Mouse (Mus musculus) intestine, embryonic 14.5 days (tissue): ENCODE measurements around the gene Taar8c. TPM values are rescaled to one million over a fixed set of nuclear protein-coding genes. Genes with fewer than 3 reads are reported as not detected.
"Not testable (repeated sequence)": the region's sequence is repeated elsewhere in the genome, so short reads cannot be mapped to it uniquely, and the experiment has no call there.

Experiments used
- ATAC-seq: fragments of 200-750 bp; cut with Nextera tagmentation; replicated peaks from 2 replicates; pipeline ENCODE4 v1.8.0; 2017; ENCODE audit warnings: low read depth, moderate number of reproducible peaks, moderate TSS enrichment, moderate library complexity; ENCODE audit not compliant: low FRiP score, low TSS enrichment
- DNase-seq: peaks from one replicate; pipeline ENCODE4 v3.0.0-alpha.2; 2018; ENCODE audit warnings: low spot score
- H3K27ac ChIP-seq: fragments of 300-500 bp; sonication (generic); 2 replicates; pipeline ENCODE4 v1.5.1; 2014; ENCODE audit warnings: low read depth, mild to moderate bottlenecking, control low read depth
- H3K27me3 ChIP-seq: fragments of 300-500 bp; sonication (generic); replicated peaks from 2 replicates; pipeline ENCODE4 v1.6.1; 2014; ENCODE audit warnings: low read length, control low read depth; ENCODE audit not compliant: control insufficient read depth, insufficient read depth
- H3K36me3 ChIP-seq: fragments of 300-500 bp; sonication (generic); 2 replicates; pipeline ENCODE4 v1.6.1; 2014; ENCODE audit warnings: low read length, control low read depth; ENCODE audit not compliant: control insufficient read depth, insufficient read depth
- H3K4me1 ChIP-seq: fragments of 300-500 bp; sonication (generic); replicated peaks from 2 replicates; pipeline ENCODE4 v1.6.1; 2014; ENCODE audit warnings: low read length, control low read depth, mixed read lengths; ENCODE audit not compliant: control insufficient read depth, insufficient read depth
- H3K4me2 ChIP-seq: fragments of 300-500 bp; sonication (generic); 2 replicates; pipeline ENCODE4 v1.6.1; 2014; ENCODE audit warnings: low read length
- H3K4me3 ChIP-seq: fragments of 300-500 bp; sonication (generic); 2 replicates; pipeline ENCODE4 v1.5.1; 2014; ENCODE audit warnings: low read depth, low read length, control low read depth, mixed read lengths
- H3K9ac ChIP-seq: fragments of 300-500 bp; sonication (generic); 2 replicates; pipeline ENCODE4 v1.6.1; 2014; ENCODE audit warnings: mild to moderate bottlenecking, low read length
- H3K9me3 ChIP-seq: fragments of 300-500 bp; sonication (generic); 2 replicates; pipeline ENCODE4 v1.6.1; 2016; ENCODE audit warnings: low read length, control low read depth; ENCODE audit not compliant: control insufficient read depth
- WGBS: fragments of 180-500 bp; shearing (Covaris S2); extraction: QIAGEN DNeasy Blood & Tissue Kit; methylation state at CpG from one replicate; pipeline ENCODE4 v1.1.7; 2014; 5-methylcytosine and 5-hydroxymethylcytosine counted together
- polyA plus RNA-seq: library from polyadenylated mRNA; unstranded; fragments of >200 nt; fragmentation: Nextera tagmentation; extraction: Ambion mirVana; gene quantifications from 2 replicates; pipeline ENCODE4 v1.2.1, GENCODE M21; 2014

Taar8c gene
- polyA plus RNA-seq, 1 experiment from 2014 or later, result not detected

GRCm38 (mm10) chr10:24131451-24132262, 29.9 kb upstream of the Taar8c start:
- no peaks in the 10 kb centered on the region for H3K27me3 ChIP-seq
- WGBS, result 25% methylated on average over 9 of the region's 9 CpGs
- ATAC-seq (peak; percentile 71), DNase-seq (no peak)
- peak overlapping the region; percentile 82; the same call in 1 of the 2 replicates for H3K27ac ChIP-seq
- H3K4me2 ChIP-seq, result peak overlapping the region; percentile 39
- H3K4me1 ChIP-seq, result 0 out of 2 replicates have a peak, but pooled peaks cover 2% of the 10 kb centered on the region
- H3K9ac ChIP-seq, result 0 out of 2 replicates have a peak overlapping the region, but pooled peaks have one; percentile 13
- no peaks in the 10 kb centered on the region for H3K9me3 ChIP-seq
- no peaks in the 10 kb centered on the region for H3K36me3 ChIP-seq
- 0 out of 2 replicates have a peak overlapping the region, but pooled peaks have one; percentile 17 for H3K4me3 ChIP-seq

GRCm38 (mm10) chr10:24111116-24111778, 9.5 kb upstream of the Taar8c start:
- DNase-seq, result peak; percentile 66
- 48% methylated on average over 6 of the region's 6 CpGs for WGBS

GRCm38 (mm10) chr10:24109434-24109833, 7.7 kb upstream of the Taar8c start, which contains the start of gene Taar9:
Taar9 (minus strand) TSS chr10:24109534.
- H3K36me3 ChIP-seq, H3K4me3 ChIP-seq, ATAC-seq, DNase-seq, H3K4me2 ChIP-seq, H3K27me3 ChIP-seq, H3K9ac ChIP-seq, H3K4me1 ChIP-seq, H3K9me3 ChIP-seq: not testable (repeated sequence)
- H3K27ac ChIP-seq, result peak within 1 kb of the TSS; percentile 54; the same call in 1 of the 2 replicates
- WGBS, result 79% methylated on average over 8 of the region's 8 CpGs

More at GRCm38 (mm10) chr10:24111116-24111778, 9.5 kb upstream of the Taar8c start:
- ATAC-seq, result no peak
- Histone ChIP-seq H3K4me3 (no peak overlapping the region), H3K4me2 (no peak overlapping the region), H3K27ac (no peak overlapping the region), H3K27me3 (no peaks in the 10 kb centered on the region), H3K36me3 (no peaks in the 10 kb centered on the region), H3K9me3 (0 out of 2 replicates have a peak, but pooled peaks cover 4% of the 10 kb centered on the region), H3K9ac (no peak overlapping the region), H3K4me1 (no peaks in the 10 kb centered on the region)

GRCm38 (mm10) chr10:24108236-24108635, 6.5 kb upstream of the Taar8c start:
- no peak overlapping the region for H3K9ac ChIP-seq
- no peak overlapping the region for H3K4me2 ChIP-seq
- no peaks in the 10 kb centered on the region for H3K9me3 ChIP-seq
- H3K27me3 ChIP-seq, result no peaks in the 10 kb centered on the region
- ATAC-seq (peak; percentile 71; the same call in 1 of the 2 replicates), DNase-seq (no peak)
- peak overlapping the region; percentile 54; the same call in 1 of the 2 replicates for H3K27ac ChIP-seq
- no peak overlapping the region for H3K4me3 ChIP-seq
- H3K36me3 ChIP-seq, result no peaks in the 10 kb centered on the region
- 61% methylated on average over 3 of the region's 3 CpGs for WGBS
- no peaks in the 10 kb centered on the region for H3K4me1 ChIP-seq

- DNase-seq (no peak), ATAC-seq (no peak)
- 63% methylated on average over 5 of the region's 5 CpGs for WGBS
- no peak overlapping the region for H3K4me3 ChIP-seq
- H3K9me3 ChIP-seq, result no peaks in the 10 kb centered on the region
- H3K36me3 ChIP-seq, result no peaks in the 10 kb centered on the region
- H3K4me2 ChIP-seq, result no peak overlapping the region
- no peak overlapping the region for H3K27ac ChIP-seq
- no peaks in the 10 kb centered on the region for H3K4me1 ChIP-seq
- H3K9ac ChIP-seq, result no peak overlapping the region
- no peaks in the 10 kb centered on the region for H3K27me3 ChIP-seq
Observed at GRCm38 (mm10) chr10:24107747-24108146, 6.0 kb upstream of the Taar8c start.

- H3K36me3 ChIP-seq, H3K9ac ChIP-seq, H3K27me3 ChIP-seq, ATAC-seq, H3K4me2 ChIP-seq, H3K4me3 ChIP-seq, H3K27ac ChIP-seq, H3K9me3 ChIP-seq, DNase-seq, H3K4me1 ChIP-seq: not testable (repeated sequence)
- 33% methylated on average over 1 of the region's 1 CpGs for WGBS
Observed at GRCm38 (mm10) chr10:24103299-24103698, 1.6 kb upstream of the Taar8c start.

- H3K27ac ChIP-seq, H3K9ac ChIP-seq, H3K36me3 ChIP-seq, H3K4me3 ChIP-seq, H3K4me2 ChIP-seq, H3K27me3 ChIP-seq, DNase-seq, H3K4me1 ChIP-seq, ATAC-seq, H3K9me3 ChIP-seq: not testable (repeated sequence)
- WGBS, result 51% methylated on average over 2 of the region's 2 CpGs
Observed at GRCm38 (mm10) chr10:24097010-24097409, 4.7 kb downstream of the Taar8c start.

- Histone ChIP-seq H3K27me3 (no peaks in the 10 kb centered on the region), H3K9me3 (no peaks in the 10 kb centered on the region), H3K36me3 (no peaks in the 10 kb centered on the region), H3K27ac (no peak within 1 kb of the TSS), H3K4me2 (no peak within 1 kb of the TSS), H3K9ac (no peak within 1 kb of the TSS), H3K4me1 (no peaks in the 10 kb centered on the region), H3K4me3 (no peak within 1 kb of the TSS)
- ATAC-seq, result no peak
- DNase-seq, result no peak
- WGBS, result 76% methylated on average over 2 of the region's 2 CpGs
Observed at GRCm38 (mm10) chr10:24092194-24092593, 9.5 kb downstream of the Taar8c start, which contains the start of gene Taar8b. Taar8b (minus strand) TSS chr10:24092294.
